In the genomic region with DNA sequence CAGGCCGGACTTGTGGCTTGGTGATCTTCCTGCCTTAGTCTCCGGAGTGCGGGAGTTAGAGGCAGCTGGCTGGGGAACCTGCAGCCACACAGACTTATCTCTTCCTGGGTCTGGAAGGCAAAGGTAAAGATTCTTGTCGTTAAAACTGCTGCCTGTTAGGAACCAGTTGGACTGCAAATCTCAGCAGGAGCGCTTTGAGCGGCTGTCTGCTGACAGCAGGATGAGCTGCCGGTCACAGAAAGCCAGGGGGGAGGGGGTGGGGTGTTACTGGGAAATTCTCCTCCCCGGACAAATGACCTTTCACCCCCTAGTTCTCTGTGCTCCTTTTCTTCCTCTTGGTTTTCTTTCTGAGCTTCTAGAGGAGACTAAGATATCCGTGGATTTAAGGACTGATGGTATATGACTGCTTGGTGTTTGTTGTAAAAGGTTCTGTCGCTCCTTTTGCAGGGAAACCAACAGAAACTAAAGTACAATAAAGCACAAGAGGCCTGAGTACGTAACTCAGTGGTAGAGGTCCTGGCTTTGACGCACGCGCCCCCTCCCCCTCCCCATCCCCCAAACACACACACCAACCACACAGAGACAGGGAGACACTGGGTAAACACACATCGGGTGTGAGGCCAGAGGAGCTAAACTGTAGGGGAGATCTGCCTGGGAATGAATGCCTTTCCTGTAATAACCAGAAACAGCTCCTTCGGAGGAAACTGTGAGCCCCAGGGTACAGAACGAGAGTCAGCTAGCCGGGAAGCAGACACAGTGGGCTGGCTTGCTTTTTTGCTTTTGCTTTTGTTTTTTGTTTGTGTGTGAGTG, we compare ENCODE assay signal across 8 mouse cellular contexts. TPM values are rescaled to one million over a fixed set of nuclear protein-coding genes. Genes with fewer than 3 reads are reported as not detected.
A peak's percentile ranks its signal among the peaks of the same experiment; 100 is the strongest.
DNase-seq lines count a peak whose midpoint lies in the region; ATAC-seq and TF ChIP-seq lines count a peak whose summit lies in the region.

No protein-coding gene starts in this region.

- TF ChIP-seq CTCF in bone marrow, adult 2 months (IDR thresholded peaks at IDR 0.05; ENCODE audit: control insufficient read depth, insufficient read depth, low read length) = no peak

- H3K4me2 ChIP-seq in lung, embryonic 15.5 days = peak overlapping the region; percentile 62

- no peaks in the 10 kb centered on the region for H3K27me3 ChIP-seq in lung, embryonic 15.5 days

- peak; percentile 76 for DNase-seq in ES-CJ7 (ENCODE audit: low read depth, low spot score)
- peak; percentile 4 to 15 for DNase-seq in heart, adult 9 months (ENCODE audit: low spot score in 2 of 2)
- DNase-seq in kidney, adult 18-20 months = peak; percentile 27
- peak; percentile 28 for DNase-seq in retina, postnatal 7 days (ENCODE audit: low read depth, low spot score)
- no peak for DNase-seq in layer of hippocampus, adult 11-12 months (ENCODE audit: low spot score)
- no peak for DNase-seq in layer of hippocampus, postnatal 25 days (ENCODE audit: extremely low spot score in 1 of 2, low spot score in 1 of 2)

- ATAC-seq in lung, embryonic 15.5 days (ENCODE audit: borderline replicate concordance, extremely low read depth, low FRiP score, low TSS enrichment) = peak; percentile 62; the same call in 1 of the 2 replicates

- no peak for TF ChIP-seq POLR2A in bone marrow, adult 2 months (IDR thresholded peaks at IDR 0.05; ENCODE audit: borderline replicate concordance, control insufficient read depth, low read depth, low read length)

- peak overlapping the region; percentile 13; the same call in 1 of the 2 replicates for H3K9ac ChIP-seq in lung, embryonic 15.5 days

- H3K36me3 ChIP-seq in lung, embryonic 15.5 days = no peaks in the 10 kb centered on the region

- H3K4me1 ChIP-seq in bone marrow, adult 2 months (ENCODE audit: control insufficient read depth, insufficient read depth, low read length) = no peaks in the 10 kb centered on the region; the same call in 1 of the 2 replicates
- peaks cover 17% of the 10 kb centered on the region for H3K4me1 ChIP-seq in lung, embryonic 15.5 days

- H3K4me3 ChIP-seq in bone marrow, adult 2 months (replicated peaks; ENCODE audit: control insufficient read depth, low read depth, low read length) = peak overlapping the region; percentile 51
- peak overlapping the region; percentile 28 for H3K4me3 ChIP-seq in lung, embryonic 15.5 days

- H3K9me3 ChIP-seq in lung, embryonic 15.5 days = no peaks in the 10 kb centered on the region

- 3% methylated on average over 18 of the region's 18 CpGs for WGBS in bone marrow, adult 2 months
- 5% methylated on average over 18 of the region's 18 CpGs for WGBS in lung, embryonic 15.5 days

- peak overlapping the region; percentile 84 for H3K27ac ChIP-seq in bone marrow, adult 2 months (ENCODE audit: control insufficient read depth, insufficient read depth, low read depth, low read length, poor library complexity)
- H3K27ac ChIP-seq in lung, embryonic 15.5 days = peak overlapping the region; percentile 47

RNA-seq across cellular contexts. Expression of a gene that starts 29.7 kb away (rescaled TPM):
- polyA plus RNA-seq in bone marrow, adult 2 months (2011; ENCODE audit: insufficient read depth, insufficient read length, low replicate concordance, missing spikeins) = 56.5 and 71.8 TPM in 2 replicates
- polyA plus RNA-seq in lung, embryonic 15.5 days (2015; fragmentation: Nextera tagmentation; extraction: Ambion mirVana) = 164 and 179 TPM in 2 replicates
- total RNA-seq in layer of hippocampus, postnatal 25 days (2021) = 100 to 1,000 TPM; 104 to 115 TPM

RNA-seq across cellular contexts. Expression of a gene that starts 55.8 kb away (rescaled TPM):
- 6.7 and 11.6 TPM in 2 replicates for polyA plus RNA-seq in bone marrow, adult 2 months (2011; ENCODE audit: insufficient read depth, insufficient read length, low replicate concordance, missing spikeins)
- polyA plus RNA-seq in lung, embryonic 15.5 days (2015; fragmentation: Nextera tagmentation; extraction: Ambion mirVana) = 15.2 and 17.3 TPM in 2 replicates
- total RNA-seq in layer of hippocampus, postnatal 25 days (2021) = 100 to 1,000 TPM; 107 to 121 TPM

Comparison
In these comparisons a context has a peak if more than half of its experiments do, and no peak if none do; other contexts are left out.
1. DNase-seq: peak in ES-CJ7 (single experiment), heart, adult 9 months (2 of 2), kidney, adult 18-20 months (single experiment) and retina, postnatal 7 days (single experiment); none in layer of hippocampus, adult 11-12 months (single experiment) and layer of hippocampus, postnatal 25 days (0 of 2).